ENCODE assay signal across 15 mouse cellular contexts in genomic region chrX:9244603-9245336, GRCm38 (mm10). TPM values are rescaled to one million over a fixed set of nuclear protein-coding genes. Genes with fewer than 3 reads are reported as not detected.
DNase-seq lines count a peak whose midpoint lies in the region; ATAC-seq and TF ChIP-seq lines count a peak whose summit lies in the region.
"Had no signal": no experiment of that assay in that cellular context is flagged by ENCODE, and none has a peak within 500 bp of the region (broad histone marks: within the 10 kb centered on the region; RNA-seq: fewer than 3 reads in every experiment).

No protein-coding gene starts in this region.

- 54% methylated on average over 12 of the region's 12 CpGs for WGBS in heart, embryonic 10.5 days
- WGBS in hindbrain, embryonic 16.5 days = 56% methylated on average over 12 of the region's 12 CpGs
- WGBS in midbrain, embryonic 14.5 days = 60% methylated on average over 12 of the region's 12 CpGs
- WGBS in kidney, adult 2 months = 83% methylated on average over 12 of the region's 12 CpGs

- no peak for TF ChIP-seq POLR2A in kidney, adult 2 months (IDR thresholded peaks at IDR 0.05; ENCODE audit: low read depth, low read length)

- no peak overlapping the region for H3K27ac ChIP-seq in heart, embryonic 10.5 days
- no peak overlapping the region for H3K27ac ChIP-seq in hindbrain, embryonic 16.5 days (ENCODE audit: low read depth, low read length)
- H3K27ac ChIP-seq in midbrain, embryonic 14.5 days (replicated peaks; ENCODE audit: low read depth, low read length) = peak overlapping the region; percentile 70
- H3K27ac ChIP-seq in kidney, adult 2 months (ENCODE audit: insufficient read depth, low read depth, low read length) = no peak overlapping the region
- H3K27ac ChIP-seq: neural tube, embryonic 12.5 days had no signal

- H3K9me3 ChIP-seq in heart, embryonic 10.5 days = no peaks in the 10 kb centered on the region
- no peaks in the 10 kb centered on the region for H3K9me3 ChIP-seq in hindbrain, embryonic 16.5 days (ENCODE audit: control insufficient read depth, low read length)
- no peaks in the 10 kb centered on the region for H3K9me3 ChIP-seq in midbrain, embryonic 14.5 days (ENCODE audit: control insufficient read depth, low read length)
- H3K9me3 ChIP-seq: neural tube, embryonic 12.5 days had no signal

- TF ChIP-seq CTCF in kidney, adult 2 months (conservative IDR thresholded peaks at IDR 0.05; ENCODE audit: insufficient read depth, insufficient read length, low read depth, low read length) = no peak

- intact Hi-C loops in heart, postnatal 36 days (cut with DNase I) = no loop called here

- H3K9ac ChIP-seq in hindbrain, embryonic 16.5 days (ENCODE audit: low read depth, low read length) = no peak overlapping the region
- no peak overlapping the region for H3K9ac ChIP-seq in midbrain, embryonic 14.5 days (replicated peaks; ENCODE audit: low read length)
- H3K9ac ChIP-seq: neural tube, embryonic 12.5 days had no signal

- H3K27me3 ChIP-seq in heart, embryonic 10.5 days (ENCODE audit: insufficient read depth, poor library complexity, severe bottlenecking) = no peaks in the 10 kb centered on the region
- H3K27me3 ChIP-seq in hindbrain, embryonic 16.5 days (replicated peaks; ENCODE audit: control insufficient read depth, insufficient read depth, low read length) = no peaks in the 10 kb centered on the region
- H3K27me3 ChIP-seq in midbrain, embryonic 14.5 days (ENCODE audit: control insufficient read depth, insufficient read depth, low read length) = no peaks in the 10 kb centered on the region
- H3K27me3 ChIP-seq in kidney, adult 2 months (replicated peaks; ENCODE audit: control insufficient read depth, insufficient read depth, low read length) = no peaks in the 10 kb centered on the region
- H3K27me3 ChIP-seq: neural tube, embryonic 12.5 days had no signal

- peak; percentile 35 for ATAC-seq in hindbrain, embryonic 16.5 days
- peak; percentile 53 for ATAC-seq in midbrain, embryonic 14.5 days (ENCODE audit: low FRiP score, low TSS enrichment)
- ATAC-seq: activated CD4-positive, CD25-positive, alpha-beta regulatory T cell, adult 4 months; CD4-positive, CD25-positive, alpha-beta regulatory T cell, adult 4 months had no signal

- DNase-seq in heart, embryonic 10.5 days (ENCODE audit: low spot score) = peak; percentile 74
- DNase-seq in heart, postnatal 36 days = no peak
- peak; percentile 17 for DNase-seq in c-Kit-positive CD71-negative TER-119-negative erythroid progenitor cells, embryonic 14.5 days (ENCODE audit: low read depth)
- DNase-seq in midbrain, embryonic 14.5 days = peak; percentile 56
- DNase-seq in adrenal gland, postnatal 4 days (ENCODE audit: low spot score in 2 of 2) = no peak
- no peak for DNase-seq in kidney, adult 2 months
- no peak for DNase-seq in frontal cortex, adult 2 months (ENCODE audit: extremely low spot score in 1 of 2, low spot score in 1 of 2)
- DNase-seq: heart, adult 18-20 months; lung, postnatal 10 days had no signal

- no peaks in the 10 kb centered on the region; the same call in 1 of the 2 replicates for H3K4me1 ChIP-seq in heart, embryonic 10.5 days
- H3K4me1 ChIP-seq in hindbrain, embryonic 16.5 days (ENCODE audit: control insufficient read depth, insufficient read depth, low read depth, low read length) = no peaks in the 10 kb centered on the region
- no peaks in the 10 kb centered on the region for H3K4me1 ChIP-seq in midbrain, embryonic 14.5 days (ENCODE audit: control insufficient read depth, insufficient read depth, low read length)
- H3K4me1 ChIP-seq in kidney, adult 2 months (ENCODE audit: control insufficient read depth, insufficient read depth, low read length) = no peaks in the 10 kb centered on the region; the same call in 1 of the 2 replicates
- H3K4me1 ChIP-seq: neural tube, embryonic 12.5 days had no signal

- H3K36me3 ChIP-seq in heart, embryonic 10.5 days = no peaks in the 10 kb centered on the region
- no peaks in the 10 kb centered on the region for H3K36me3 ChIP-seq in hindbrain, embryonic 16.5 days (ENCODE audit: control insufficient read depth, insufficient read depth, low read length)
- no peaks in the 10 kb centered on the region for H3K36me3 ChIP-seq in midbrain, embryonic 14.5 days (ENCODE audit: control insufficient read depth, insufficient read depth, low read length)
- no peaks in the 10 kb centered on the region for H3K36me3 ChIP-seq in kidney, adult 2 months (ENCODE audit: control insufficient read depth, insufficient read depth, low read length)
- H3K36me3 ChIP-seq: neural tube, embryonic 12.5 days had no signal

- H3K4me3 ChIP-seq in heart, embryonic 10.5 days = no peak overlapping the region
- no peak overlapping the region for H3K4me3 ChIP-seq in hindbrain, embryonic 16.5 days (ENCODE audit: low read length)
- no peak overlapping the region for H3K4me3 ChIP-seq in midbrain, embryonic 14.5 days (replicated peaks; ENCODE audit: low read depth, low read length)
- no peak overlapping the region for H3K4me3 ChIP-seq in kidney, adult 2 months (ENCODE audit: insufficient read depth, low read depth, low read length)
- H3K4me3 ChIP-seq: neural tube, embryonic 12.5 days had no signal

- H3K4me2 ChIP-seq in hindbrain, embryonic 16.5 days (ENCODE audit: low read length) = no peak overlapping the region
- no peak overlapping the region for H3K4me2 ChIP-seq in midbrain, embryonic 14.5 days (ENCODE audit: low read length)
- H3K4me2 ChIP-seq: neural tube, embryonic 12.5 days had no signal

RNA-seq across cellular contexts. Expression of gene Gm14862, which starts 11.9 kb away (rescaled TPM):
- not detected in 2 replicates for polyA plus RNA-seq in heart, embryonic 10.5 days (2016; fragmentation: Nextera tagmentation; extraction: Ambion mirVana)
- not detected for total RNA-seq in heart, postnatal 36 days (2021)
- not detected in 2 replicates for polyA plus RNA-seq in hindbrain, embryonic 16.5 days (2015; fragmentation: Nextera tagmentation; extraction: Ambion mirVana)
- polyA plus RNA-seq in midbrain, embryonic 14.5 days (2014; fragmentation: Nextera tagmentation; extraction: Ambion mirVana) = not detected in 2 replicates
- total RNA-seq in adrenal gland, postnatal 4 days (2021) = not detected
- not detected in 2 replicates for polyA plus RNA-seq in kidney, adult 2 months (2012; rRNA removed)
- not detected in 2 replicates for polyA plus RNA-seq in frontal cortex, adult 2 months (2012; rRNA removed)
- total RNA-seq: heart, adult 18-20 months; layer of hippocampus, postnatal 14 days had no signal

RNA-seq across cellular contexts. Expression of gene Xk, which starts 27.8 kb away (rescaled TPM):
- 6.2 and 6.5 TPM in 2 replicates for polyA plus RNA-seq in heart, embryonic 10.5 days (2016; fragmentation: Nextera tagmentation; extraction: Ambion mirVana)
- total RNA-seq in heart, postnatal 36 days (2021) = 10 to 100 TPM in 1 of 2 experiments, 1 to 10 TPM in 1; 4.8 to 11.0 TPM
- polyA plus RNA-seq in hindbrain, embryonic 16.5 days (2015; fragmentation: Nextera tagmentation; extraction: Ambion mirVana) = 5.7 TPM in 2 replicates
- polyA plus RNA-seq in midbrain, embryonic 14.5 days (2014; fragmentation: Nextera tagmentation; extraction: Ambion mirVana) = 3.6 and 5.0 TPM in 2 replicates
- 1 to 10 TPM; 3.0 to 3.4 TPM for total RNA-seq in adrenal gland, postnatal 4 days (2021)
- polyA plus RNA-seq in kidney, adult 2 months (2012; rRNA removed) = 0.28 and 0.37 TPM in 2 replicates
- polyA plus RNA-seq in frontal cortex, adult 2 months (2012; rRNA removed) = 7.5 and 8.3 TPM in 2 replicates

RNA-seq across cellular contexts. Expression of gene H2al1m, which starts 38.8 kb away (rescaled TPM):
- 0.79 TPM in 1 of 2 replicates, not detected in the other for polyA plus RNA-seq in heart, embryonic 10.5 days (2016; fragmentation: Nextera tagmentation; extraction: Ambion mirVana)
- total RNA-seq in heart, postnatal 36 days (2021) = under 1 TPM in 1 of 2 experiments, not detected in 1; 0.54 TPM
- polyA plus RNA-seq in hindbrain, embryonic 16.5 days (2015; fragmentation: Nextera tagmentation; extraction: Ambion mirVana) = 0.43 TPM in 1 of 2 replicates, not detected in the other
- 0.45 TPM in 1 of 2 replicates, not detected in the other for polyA plus RNA-seq in midbrain, embryonic 14.5 days (2014; fragmentation: Nextera tagmentation; extraction: Ambion mirVana)
- total RNA-seq in adrenal gland, postnatal 4 days (2021) = 1 to 10 TPM in 1 of 2 experiments, not detected in 1; 1.1 TPM
- not detected in 2 replicates for polyA plus RNA-seq in kidney, adult 2 months (2012; rRNA removed)
- polyA plus RNA-seq in frontal cortex, adult 2 months (2012; rRNA removed) = 0.34 and 0.58 TPM in 2 replicates
- polyA plus RNA-seq: embryonic facial prominence, embryonic 11.5 days had no signal

RNA-seq across cellular contexts. Expression of gene Lancl3, which starts 45.1 kb away (rescaled TPM):
- 0.37 and 0.67 TPM in 2 replicates for polyA plus RNA-seq in heart, embryonic 10.5 days (2016; fragmentation: Nextera tagmentation; extraction: Ambion mirVana)
- 1 to 10 TPM; 5.5 to 5.9 TPM for total RNA-seq in heart, postnatal 36 days (2021)
- 4.9 and 5.2 TPM in 2 replicates for polyA plus RNA-seq in hindbrain, embryonic 16.5 days (2015; fragmentation: Nextera tagmentation; extraction: Ambion mirVana)
- polyA plus RNA-seq in midbrain, embryonic 14.5 days (2014; fragmentation: Nextera tagmentation; extraction: Ambion mirVana) = 4.0 and 5.3 TPM in 2 replicates
- 1 to 10 TPM; 2.1 to 2.6 TPM for total RNA-seq in adrenal gland, postnatal 4 days (2021)
- 0.50 and 0.72 TPM in 2 replicates for polyA plus RNA-seq in kidney, adult 2 months (2012; rRNA removed)
- 2.9 and 3.0 TPM in 2 replicates for polyA plus RNA-seq in frontal cortex, adult 2 months (2012; rRNA removed)

Comparison
In these comparisons a context has a peak if more than half of its experiments do, and no peak if none do; other contexts are left out.
1. DNase-seq: peak in heart, embryonic 10.5 days (single experiment), c-Kit-positive CD71-negative TER-119-negative erythroid progenitor cells, embryonic 14.5 days (single experiment) and midbrain, embryonic 14.5 days (single experiment); none in heart, postnatal 36 days (0 of 2), adrenal gland, postnatal 4 days (0 of 2), kidney, adult 2 months (single experiment) and frontal cortex, adult 2 months (0 of 2).